In the genomic region with DNA sequence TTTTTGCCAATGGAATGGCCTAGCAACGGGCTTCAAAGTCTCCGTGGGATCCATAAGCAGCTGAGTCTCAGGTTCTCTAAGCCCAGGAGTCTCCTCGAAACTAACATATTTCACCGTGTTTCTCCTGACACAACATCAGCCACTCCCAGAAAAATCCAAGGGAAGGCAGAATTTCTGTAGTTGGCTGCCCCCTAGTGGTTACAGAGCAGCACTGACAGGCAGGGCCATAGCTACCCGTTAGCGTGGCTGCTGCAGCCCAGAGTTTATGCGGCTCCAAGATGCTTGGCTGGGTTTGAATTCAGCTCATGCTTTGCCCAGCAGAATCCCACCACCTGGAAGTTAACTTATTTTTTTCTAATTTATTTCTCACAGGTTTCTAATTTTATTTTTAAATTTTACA, we compare ENCODE assay signal across 8 mouse cellular contexts.
DNase-seq lines count a peak whose midpoint lies in the region; ATAC-seq lines count a peak whose summit lies in the region.

No protein-coding gene starts in this region.

- peak; percentile 16 for DNase-seq in 3134 (ENCODE audit: extremely low read depth, insufficient read length, low spot score)
- DNase-seq in ZHBTc4 (ENCODE audit: low read depth, low spot score) = peak; percentile 66
- DNase-seq in embryo, embryonic 10 days (ENCODE audit: low spot score) = peak; percentile 84
- DNase-seq in gastrocnemius, postnatal 25 days = peak; percentile 18
- DNase-seq in left cerebral cortex, postnatal 25 days (ENCODE audit: low spot score in 2 of 2) = peak; percentile 51 to 79
- peak; percentile 19 to 65 for DNase-seq in spleen, postnatal 4 days (ENCODE audit: low spot score in 2 of 2)

- H3K27me3 ChIP-seq in intestine, embryonic 15.5 days (replicated peaks) = no peaks in the 10 kb centered on the region
- H3K27me3 ChIP-seq in midbrain, embryonic 16.5 days (ENCODE audit: control insufficient read depth, insufficient read depth, low read depth, low read length) = no peaks in the 10 kb centered on the region

- intact Hi-C loops in left cerebral cortex, postnatal 25 days (cut with DNase I) = no loop called here

- no peak overlapping the region for H3K4me3 ChIP-seq in intestine, embryonic 15.5 days (replicated peaks)
- H3K4me3 ChIP-seq in midbrain, embryonic 16.5 days (ENCODE audit: low read depth, low read length) = no peak overlapping the region

- H3K9me3 ChIP-seq in intestine, embryonic 15.5 days = no peaks in the 10 kb centered on the region
- H3K9me3 ChIP-seq in midbrain, embryonic 16.5 days (replicated peaks; ENCODE audit: control insufficient read depth, low read length, poor library complexity, severe bottlenecking) = no peaks in the 10 kb centered on the region

- H3K4me1 ChIP-seq in intestine, embryonic 15.5 days (replicated peaks) = no peaks in the 10 kb centered on the region
- H3K4me1 ChIP-seq in midbrain, embryonic 16.5 days (ENCODE audit: control insufficient read depth, insufficient read depth, low read length) = no peaks in the 10 kb centered on the region

- no peak overlapping the region for H3K4me2 ChIP-seq in intestine, embryonic 15.5 days (replicated peaks)
- H3K4me2 ChIP-seq in midbrain, embryonic 16.5 days (ENCODE audit: low read length) = peak overlapping the region; percentile 34; the same call in 1 of the 2 replicates

- ATAC-seq in intestine, embryonic 15.5 days = peak; percentile 66
- ATAC-seq in midbrain, embryonic 16.5 days = peak; percentile 91

- no peak overlapping the region for H3K9ac ChIP-seq in intestine, embryonic 15.5 days
- H3K9ac ChIP-seq in midbrain, embryonic 16.5 days (ENCODE audit: low read depth, low read length) = no peak overlapping the region

- WGBS in intestine, embryonic 15.5 days = 13% methylated on average over 7 of the region's 7 CpGs
- 15% methylated on average over 7 of the region's 7 CpGs for WGBS in midbrain, embryonic 16.5 days

- H3K36me3 ChIP-seq in intestine, embryonic 15.5 days = no peaks in the 10 kb centered on the region
- no peaks in the 10 kb centered on the region for H3K36me3 ChIP-seq in midbrain, embryonic 16.5 days (ENCODE audit: control insufficient read depth, insufficient read depth, low read length)

- H3K27ac ChIP-seq in intestine, embryonic 15.5 days = no peak overlapping the region
- no peak overlapping the region for H3K27ac ChIP-seq in midbrain, embryonic 16.5 days (ENCODE audit: low read length)

Comparison
In these comparisons a context has a peak if more than half of its experiments do, and no peak if none do; other contexts are left out.
1. DNase-seq: peak in every context shown above with its lines; median percentile 84 in embryo, embryonic 10 days; 66 in ZHBTc4; 65 in left cerebral cortex, postnatal 25 days; 42 in spleen, postnatal 4 days; 18 in gastrocnemius, postnatal 25 days; 16 in 3134.